Mouse (Mus musculus): Measurements from ENCODE around the gene Naalad2. TPM values are rescaled to one million over a fixed set of nuclear protein-coding genes. Genes with fewer than 3 reads are reported as not detected.

Naalad2 gene
- polyA plus RNA-seq (2014; fragmentation: Illumina TruSeq; extraction: RNeasy Lipid Tissue Mini Kit (QIAGEN cat#74804)), result 164 TPM

GRCm38 (mm10) chr9:18402895-18403294 lies at the start of gene Naalad2:
TSS of gene Naalad2 (minus strand) at chr9:18402995.

GRCm38 (mm10) chr9:18430354-18430753 lies 27.6 kb upstream of the Naalad2 start, which contains the start of gene Mbd3l2:
TSS of gene Mbd3l2 (plus strand) at chr9:18430654.

GRCm38 (mm10) chr9:18404118-18404517 lies 1.3 kb upstream of the Naalad2 start, which contains the start of gene Ubtfl1:
TSS of gene Ubtfl1 (plus strand) at chr9:18404418.

GRCm38 (mm10) chr9:18291571-18292429 lies 111.0 kb downstream of the Naalad2 start, which contains the start of gene Chordc1:
TSS of gene Chordc1 (plus strand) at chr9:18292125.

Other genes with a start within 250 kb of the Naalad2 start
- gene Chordc1, start 110.9 kb downstream of the Naalad2 start, polyA plus RNA-seq (2014; fragmentation: Illumina TruSeq; extraction: RNeasy Lipid Tissue Mini Kit (QIAGEN cat#74804)), result 251 TPM
- not detected for gene Ubtfl1, start 1.4 kb upstream of the Naalad2 start, polyA plus RNA-seq (2014; fragmentation: Illumina TruSeq; extraction: RNeasy Lipid Tissue Mini Kit (QIAGEN cat#74804))
- gene Mbd3l2, start 27.7 kb upstream of the Naalad2 start, polyA plus RNA-seq (2014; fragmentation: Illumina TruSeq; extraction: RNeasy Lipid Tissue Mini Kit (QIAGEN cat#74804)), result 5.9 TPM
- gene Zfp558, start 75.3 kb upstream of the Naalad2 start, polyA plus RNA-seq (2014; fragmentation: Illumina TruSeq; extraction: RNeasy Lipid Tissue Mini Kit (QIAGEN cat#74804)), result 22.7 TPM
- not detected for gene Mbd3l1, start 75.4 kb upstream of the Naalad2 start, polyA plus RNA-seq (2014; fragmentation: Illumina TruSeq; extraction: RNeasy Lipid Tissue Mini Kit (QIAGEN cat#74804))

Data from ovary, adult 10 weeks (tissue).